Mouse (Mus musculus) spleen, adult 2 months (tissue): ENCODE data around the gene Mrgprg.

Source experiments
- CTCF ChIP-seq: fragments of 200-500 bp; IDR thresholded peaks from 2 replicates; pipeline ENCODE4 v1.5.1; 2011; ENCODE audit warnings: mild to moderate bottlenecking, inconsistent platforms; ENCODE audit not compliant: insufficient read depth, insufficient read length, insufficient replicate concordance; ENCODE audit errors: extremely low read depth
- POLR2A ChIP-seq: fragments of 200-500 bp; IDR thresholded peaks from 2 replicates; pipeline ENCODE4 v1.6.1; 2011; ENCODE audit warnings: low read depth, low read length, inconsistent platforms

DNA sequence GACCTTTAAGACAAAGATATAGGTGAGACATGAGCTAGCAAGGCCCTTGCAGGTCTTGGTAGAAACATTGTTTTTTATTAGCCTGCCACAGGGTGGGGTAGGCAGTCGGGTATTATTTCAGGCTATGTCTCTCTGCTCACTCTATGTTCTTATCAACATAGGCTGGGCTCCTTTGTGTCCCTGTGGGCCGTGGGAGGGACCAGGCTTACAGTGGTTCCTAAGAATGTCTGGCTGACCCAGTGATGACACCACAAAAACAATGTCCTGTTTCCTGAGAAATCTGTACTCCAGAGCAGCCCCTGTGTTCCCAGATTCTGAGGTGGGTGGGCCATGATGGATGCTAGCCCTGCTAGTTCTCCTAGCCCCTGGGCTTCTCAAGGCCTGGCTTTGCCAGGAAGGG is 10.6 kb upstream of the Mrgprg start:
- TF ChIP-seq CTCF = no peak
- no peak for TF ChIP-seq POLR2A
